Mouse (Mus musculus) gastrocnemius, postnatal 10 days (tissue): ENCODE measurements around the gene Ppef1. TPM values are rescaled to one million over a fixed set of nuclear protein-coding genes. Genes with fewer than 3 reads are reported as not detected.
"Not testable (repeated sequence)": the region's sequence is repeated elsewhere in the genome, so short reads cannot be mapped to it uniquely, and the experiment has no call there.

Experiments
- DNase-seq: peaks from one replicate; pipeline ENCODE4 v3.0.0; 2021; ENCODE audit warnings: mixed read lengths
- long read RNA-seq, 2 experiments: library from polyadenylated mRNA; stranded (forward); transcript quantifications; one replicate each; pipeline ENCODE4 v2.0.0; 2021
- total RNA-seq, 2 experiments: library from RNA; stranded (reverse); gene quantifications; 2 replicates each; pipeline ENCODE4 v1.2.3; 2021

Gene Ppef1
- total RNA-seq = not detected
- long read RNA-seq, experiment 1 = 0 reads
- long read RNA-seq, experiment 2 = 0 reads

- no peak for DNase-seq
These were observed at the start of gene Ppef1 for GRCm38 (mm10) chrX:160735650-160736049. TSS of gene Ppef1 (minus strand) at chrX:160735765.

- DNase-seq = no peak
These were observed 46.7 kb upstream of the Ppef1 start for GRCm38 (mm10) chrX:160782276-160782675.

GRCm38 (mm10) chrX:160773033-160773432 is 37.5 kb upstream of the Ppef1 start:
- no peak for DNase-seq

GRCm38 (mm10) chrX:160769622-160770021 is 34.1 kb upstream of the Ppef1 start:
- not testable (repeated sequence) for DNase-seq

- DNase-seq = no peak
These were observed 32.1 kb upstream of the Ppef1 start, which contains the start of gene Rs1 for GRCm38 (mm10) chrX:160767713-160768112. TSS of gene Rs1 (plus strand) at chrX:160768013.

GRCm38 (mm10) chrX:160766233-160766616 is 30.7 kb upstream of the Ppef1 start:
- no peak for DNase-seq

- peak; percentile 89 for DNase-seq
These were observed 30.0 kb upstream of the Ppef1 start for GRCm38 (mm10) chrX:160765389-160766232.

- no peak for DNase-seq
These were observed 15.2 kb upstream of the Ppef1 start for GRCm38 (mm10) chrX:160750808-160751207.

- DNase-seq = no peak
These were observed 13.1 kb upstream of the Ppef1 start for GRCm38 (mm10) chrX:160748653-160749052.

- DNase-seq = no peak
These were observed 9.8 kb upstream of the Ppef1 start for GRCm38 (mm10) chrX:160745399-160745798.

GRCm38 (mm10) chrX:160699171-160699570 is 36.4 kb downstream of the Ppef1 start:
- DNase-seq = no peak

GRCm38 (mm10) chrX:160691559-160691958 is 44.0 kb downstream of the Ppef1 start:
- DNase-seq = no peak

GRCm38 (mm10) chrX:160690094-160690493 is 45.5 kb downstream of the Ppef1 start:
- no peak for DNase-seq

GRCm38 (mm10) chrX:160669992-160670391 is 65.6 kb downstream of the Ppef1 start:
- DNase-seq = no peak

GRCm38 (mm10) chrX:160610882-160611644 is 124.5 kb downstream of the Ppef1 start:
- DNase-seq = no peak

- DNase-seq = no peak
These were observed 125.1 kb downstream of the Ppef1 start for GRCm38 (mm10) chrX:160610482-160610881.

GRCm38 (mm10) chrX:160609849-160610248 is 125.7 kb downstream of the Ppef1 start:
- no peak for DNase-seq

GRCm38 (mm10) chrX:160603981-160604541 is 131.5 kb downstream of the Ppef1 start:
- no peak for DNase-seq

GRCm38 (mm10) chrX:160603316-160603715 is 132.2 kb downstream of the Ppef1 start:
- DNase-seq = no peak

- no peak for DNase-seq
These were observed 132.8 kb downstream of the Ppef1 start for GRCm38 (mm10) chrX:160602770-160603169.

GRCm38 (mm10) chrX:160601053-160601452 is 134.5 kb downstream of the Ppef1 start:
- DNase-seq = no peak

- no peak for DNase-seq
These were observed 136.8 kb downstream of the Ppef1 start for GRCm38 (mm10) chrX:160598562-160599458.
